Mouse (Mus musculus) intestine, embryonic 15.5 days (tissue): ENCODE results near the gene Il20rb. TPM values are rescaled to one million over a fixed set of nuclear protein-coding genes. Genes with fewer than 3 reads are reported as not detected.

ENCODE experiments used
- ATAC-seq: fragments of 200-750 bp; cut with Nextera tagmentation; 2 replicates; pipeline ENCODE4 v1.8.0; 2017; ENCODE audit warnings: moderate TSS enrichment, moderate library complexity
- H3K27ac ChIP-seq: fragments of 300-500 bp; sonication (generic); 2 replicates; pipeline ENCODE4 v1.5.1; 2015; ENCODE audit warnings: mild to moderate bottlenecking, inconsistent platforms
- H3K27me3 ChIP-seq: fragments of 300-500 bp; sonication (generic); replicated peaks from 2 replicates; pipeline ENCODE4 v1.6.1; 2015; ENCODE audit warnings: inconsistent platforms
- H3K36me3 ChIP-seq: fragments of 300-500 bp; sonication (generic); 2 replicates; pipeline ENCODE4 v1.6.1; 2015; ENCODE audit warnings: inconsistent platforms
- H3K4me1 ChIP-seq: fragments of 300-500 bp; sonication (generic); replicated peaks from 2 replicates; pipeline ENCODE4 v1.6.1; 2015; ENCODE audit warnings: inconsistent platforms
- H3K4me2 ChIP-seq: fragments of 300-500 bp; sonication (generic); replicated peaks from 2 replicates; pipeline ENCODE4 v1.6.1; 2015; ENCODE audit warnings: mild to moderate bottlenecking, inconsistent platforms
- H3K4me3 ChIP-seq: fragments of 300-500 bp; sonication (generic); replicated peaks from 2 replicates; pipeline ENCODE4 v1.5.1; 2015; ENCODE audit warnings: inconsistent platforms
- H3K9ac ChIP-seq: fragments of 300-500 bp; sonication (generic); 2 replicates; pipeline ENCODE4 v1.6.1; 2015; ENCODE audit warnings: inconsistent platforms
- H3K9me3 ChIP-seq: fragments of 300-500 bp; sonication (generic); 2 replicates; pipeline ENCODE4 v1.6.1; 2016; ENCODE audit warnings: inconsistent platforms
- WGBS: fragments of 180-500 bp; shearing (Covaris S2); methylation state at CpG from one replicate; pipeline ENCODE4 v1.1.7; 2015; 5-methylcytosine and 5-hydroxymethylcytosine counted together
- polyA plus RNA-seq: library from polyadenylated mRNA; unstranded; fragments of >200 nt; fragmentation: Nextera tagmentation; extraction: Ambion mirVana; gene quantifications from 2 replicates; pipeline ENCODE4 v1.2.1, GENCODE M21; 2015

Gene Il20rb
- polyA plus RNA-seq, 1 experiment from 2014 or later: 1.3 TPM

GRCm38 (mm10) chr9:100453944-100454663, 32.5 kb downstream of the Il20rb start:
- 5% methylated on average over 24 of the region's 25 CpGs for WGBS
- peak; percentile 61 for ATAC-seq

DNA sequence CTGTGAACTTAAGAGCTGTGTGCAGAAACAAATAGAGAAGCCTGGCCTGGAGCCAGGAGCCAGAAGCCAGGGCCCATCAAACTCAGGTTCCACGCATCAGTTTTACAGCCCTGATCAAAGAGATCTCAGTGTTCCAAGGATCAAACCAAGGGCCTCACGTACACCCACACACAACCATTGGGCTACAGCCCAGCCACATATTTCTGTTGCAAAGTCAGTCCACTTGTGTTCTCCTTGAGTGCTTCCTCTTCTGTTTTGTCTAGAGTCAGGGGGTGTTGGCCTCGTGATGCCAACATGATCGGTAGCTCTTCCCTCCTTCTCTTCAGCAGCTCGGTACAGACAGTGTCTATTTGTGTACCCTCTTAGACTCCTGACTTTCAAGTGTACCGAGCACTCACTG, 34.2 kb downstream of the Il20rb start:
- Histone ChIP-seq H3K9me3 (no peaks in the 10 kb centered on the region), H3K27me3 (no peaks in the 10 kb centered on the region), H3K4me1 (peaks cover 4% of the 10 kb centered on the region; the same call in 1 of the 2 replicates), H3K4me3 (no peak overlapping the region), H3K9ac (no peak overlapping the region), H3K27ac (no peak overlapping the region), H3K36me3 (no peaks in the 10 kb centered on the region), H3K4me2 (no peak overlapping the region)
- WGBS: 49% methylated on average over 6 of the region's 6 CpGs
- peak; percentile 54 for ATAC-seq

More at GRCm38 (mm10) chr9:100453944-100454663, 32.5 kb downstream of the Il20rb start:
- H3K36me3 ChIP-seq: no peaks in the 10 kb centered on the region
- H3K9me3 ChIP-seq: no peaks in the 10 kb centered on the region
- peak overlapping the region; percentile 40 for H3K4me3 ChIP-seq
- peaks cover 4% of the 10 kb centered on the region; the same call in 1 of the 2 replicates for H3K4me1 ChIP-seq
- no peak overlapping the region for H3K27ac ChIP-seq
- H3K9ac ChIP-seq: peak overlapping the region; percentile 37
- no peaks in the 10 kb centered on the region for H3K27me3 ChIP-seq
- peak overlapping the region; percentile 80 for H3K4me2 ChIP-seq

GRCm38 (mm10) chr9:100446059-100446686, 40.4 kb downstream of the Il20rb start:
- Histone ChIP-seq H3K27ac (no peak overlapping the region), H3K4me1 (0 out of 2 replicates have a peak, but pooled peaks cover 4% of the 10 kb centered on the region), H3K4me3 (peak overlapping the region; percentile 51), H3K36me3 (no peaks in the 10 kb centered on the region), H3K27me3 (no peaks in the 10 kb centered on the region), H3K9ac (peak overlapping the region; percentile 41), H3K9me3 (no peaks in the 10 kb centered on the region), H3K4me2 (peak overlapping the region; percentile 95)
- ATAC-seq: peak; percentile 87
- under 1% methylated on average over 32 of the region's 32 CpGs for WGBS

DNA sequence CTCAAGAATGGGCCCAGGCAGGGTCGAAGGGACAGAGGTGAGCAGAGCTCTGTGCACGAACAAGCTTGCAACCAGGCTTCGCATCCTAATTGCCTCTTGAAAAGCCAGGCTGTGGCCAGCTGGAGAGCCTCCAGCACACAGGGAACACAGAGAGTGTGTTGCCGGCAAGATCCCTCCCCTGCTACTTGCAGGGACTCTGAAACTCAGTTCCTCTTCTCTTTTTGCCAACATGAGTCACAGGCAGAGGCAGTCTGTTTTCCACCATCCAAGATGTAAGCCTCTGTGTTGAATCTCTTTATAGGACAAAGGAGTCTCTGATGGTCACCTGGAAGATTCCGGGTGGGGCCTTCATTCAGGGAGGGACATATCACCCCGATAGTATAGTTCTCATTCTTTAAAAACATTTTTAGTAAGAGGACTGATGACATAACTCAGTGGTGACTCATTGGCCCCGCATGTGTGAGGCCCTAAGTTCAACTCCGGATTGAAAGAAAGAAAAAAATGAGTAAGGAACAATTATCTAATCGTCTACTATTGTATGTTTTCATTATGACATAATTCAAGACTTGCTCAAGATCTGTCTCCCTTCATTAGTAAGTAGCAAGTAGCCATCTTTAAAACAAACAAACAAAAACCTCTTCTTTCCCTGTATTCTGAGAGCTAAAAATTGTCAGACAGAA, 46.3 kb downstream of the Il20rb start:
- Histone ChIP-seq H3K9ac (no peak overlapping the region), H3K4me1 (0 out of 2 replicates have a peak, but pooled peaks cover 3% of the 10 kb centered on the region), H3K27ac (no peak overlapping the region), H3K36me3 (no peaks in the 10 kb centered on the region), H3K9me3 (no peaks in the 10 kb centered on the region), H3K27me3 (no peaks in the 10 kb centered on the region), H3K4me3 (no peak overlapping the region), H3K4me2 (no peak overlapping the region)
- peak; percentile 17; the same call in 1 of the 2 replicates for ATAC-seq
- 49% methylated on average over 9 of the region's 9 CpGs for WGBS

DNA sequence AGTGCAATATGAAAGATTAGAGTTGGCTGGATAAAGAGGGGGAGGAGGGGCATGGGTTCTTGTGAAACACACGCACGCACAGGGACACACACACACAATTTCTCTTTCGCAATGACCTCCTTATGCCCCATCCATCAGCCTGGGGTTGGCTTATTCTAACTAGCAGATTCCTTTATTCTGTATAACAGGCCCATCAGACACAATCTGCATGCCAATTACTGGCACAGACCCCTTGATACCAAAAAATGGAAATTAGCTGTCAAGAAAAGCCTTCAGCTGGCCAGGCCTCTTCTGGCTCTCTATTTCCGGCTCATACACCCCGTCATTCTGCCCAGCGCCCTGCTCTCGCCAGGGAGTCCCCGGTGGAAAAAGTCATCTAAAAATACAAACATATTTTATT, 47.1 kb downstream of the Il20rb start:
- no peak overlapping the region for H3K9ac ChIP-seq
- no peak for ATAC-seq
- no peak overlapping the region for H3K27ac ChIP-seq
- H3K9me3 ChIP-seq: no peaks in the 10 kb centered on the region
- H3K4me2 ChIP-seq: no peak overlapping the region
- H3K4me3 ChIP-seq: no peak overlapping the region
- H3K4me1 ChIP-seq: 0 out of 2 replicates have a peak, but pooled peaks cover 3% of the 10 kb centered on the region
- no peaks in the 10 kb centered on the region for H3K36me3 ChIP-seq
- no peaks in the 10 kb centered on the region for H3K27me3 ChIP-seq
- WGBS: 89% methylated on average over 8 of the region's 8 CpGs

GRCm38 (mm10) chr9:100438994-100439393, 47.6 kb downstream of the Il20rb start:
- ATAC-seq: no peak
- no peak overlapping the region for H3K4me3 ChIP-seq
- H3K9me3 ChIP-seq: no peaks in the 10 kb centered on the region
- H3K27me3 ChIP-seq: no peaks in the 10 kb centered on the region
- H3K4me2 ChIP-seq: no peak overlapping the region
- no peak overlapping the region for H3K27ac ChIP-seq
- WGBS: 86% methylated on average over 10 of the region's 10 CpGs
- 0 out of 2 replicates have a peak, but pooled peaks cover 3% of the 10 kb centered on the region for H3K4me1 ChIP-seq
- H3K36me3 ChIP-seq: no peaks in the 10 kb centered on the region
- H3K9ac ChIP-seq: no peak overlapping the region

DNA sequence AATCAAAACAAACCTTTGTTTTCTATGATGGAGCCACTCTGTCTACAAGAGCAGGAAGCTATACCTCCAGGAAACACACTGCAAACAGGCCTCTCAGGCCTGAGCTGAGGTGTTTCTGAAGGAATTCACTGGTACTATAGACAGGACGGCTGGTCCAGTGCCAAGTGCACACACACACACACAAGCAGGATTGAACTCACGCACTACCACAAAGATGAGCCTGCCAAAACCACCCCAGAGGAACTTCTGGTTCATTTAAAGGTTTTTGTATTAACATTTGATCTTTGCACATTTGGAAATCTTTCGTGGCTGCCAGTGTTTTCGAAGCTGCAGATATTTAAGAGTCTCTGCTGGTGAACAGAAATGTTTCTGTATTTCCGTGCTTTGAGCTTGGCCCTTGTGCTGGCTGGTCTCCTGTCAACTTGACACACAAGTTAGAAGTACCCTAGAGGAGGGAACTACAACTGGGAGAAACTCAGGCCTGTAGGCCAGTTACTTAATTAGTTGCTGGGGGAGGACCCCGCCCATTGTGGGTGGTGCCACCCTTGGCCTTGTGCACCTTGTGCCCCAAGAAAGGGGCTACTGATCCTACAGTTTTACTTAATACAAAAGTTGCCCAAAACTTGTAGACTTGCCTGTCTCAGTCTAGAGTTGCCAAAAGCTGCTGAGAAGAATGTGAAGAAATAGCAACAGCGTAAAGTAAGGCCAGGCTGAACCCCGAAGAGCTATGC, 49.6 kb downstream of the Il20rb start:
- Histone ChIP-seq H3K27me3 (no peaks in the 10 kb centered on the region), H3K27ac (no peak overlapping the region), H3K36me3 (no peaks in the 10 kb centered on the region), H3K4me1 (0 out of 2 replicates have a peak, but pooled peaks cover 3% of the 10 kb centered on the region), H3K4me2 (no peak overlapping the region), H3K4me3 (no peak overlapping the region), H3K9ac (no peak overlapping the region), H3K9me3 (no peaks in the 10 kb centered on the region)
- 72% methylated on average over 8 of the region's 8 CpGs for WGBS
- no peak for ATAC-seq

DNA sequence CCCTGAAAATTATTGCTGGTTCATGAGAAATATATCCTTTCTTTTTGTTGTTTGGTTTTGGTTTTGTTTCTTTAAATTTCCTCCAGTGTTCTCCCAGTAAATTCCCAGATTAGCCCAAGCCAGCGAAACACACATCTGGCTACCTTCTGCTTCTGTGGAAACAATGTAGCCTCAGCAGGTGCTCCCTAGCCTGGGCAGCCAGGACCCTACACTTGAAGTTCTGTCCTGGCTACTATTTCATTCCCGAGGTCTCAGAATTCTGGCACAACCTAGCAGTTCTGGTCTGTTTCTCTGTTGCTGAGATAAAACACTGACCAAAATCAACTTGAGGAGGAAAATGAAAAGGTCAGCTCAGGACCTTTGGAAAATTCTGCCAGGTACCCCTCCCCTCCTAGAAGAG, 55.2 kb downstream of the Il20rb start:
- H3K27me3 ChIP-seq: no peaks in the 10 kb centered on the region
- no peak overlapping the region for H3K4me2 ChIP-seq
- H3K4me1 ChIP-seq: no peaks in the 10 kb centered on the region
- H3K36me3 ChIP-seq: no peaks in the 10 kb centered on the region
- WGBS: 63% methylated on average over 2 of the region's 2 CpGs
- no peak overlapping the region for H3K4me3 ChIP-seq
- H3K9me3 ChIP-seq: no peaks in the 10 kb centered on the region
- H3K27ac ChIP-seq: no peak overlapping the region
- no peak for ATAC-seq
- no peak overlapping the region for H3K9ac ChIP-seq

DNA sequence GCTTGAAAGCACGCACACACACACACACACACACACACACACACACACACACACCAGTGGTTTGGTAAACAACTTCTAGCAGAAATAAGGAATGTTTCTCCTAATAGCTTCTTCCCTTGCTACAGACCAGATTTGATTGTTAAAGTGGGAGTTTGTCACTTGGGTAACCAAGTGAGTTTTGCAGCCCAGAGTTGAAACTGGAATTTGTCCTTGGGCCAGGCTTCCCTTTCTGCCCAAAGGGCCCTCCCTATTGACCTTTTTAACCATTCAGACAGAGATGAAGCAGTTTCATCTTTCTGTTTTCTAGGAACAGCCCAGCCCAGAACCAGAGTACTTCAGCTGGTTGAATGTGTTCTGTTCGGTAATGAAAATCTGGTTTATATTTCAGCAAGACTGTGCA, 55.7 kb downstream of the Il20rb start:
- Histone ChIP-seq H3K4me2 (no peak overlapping the region), H3K27ac (no peak overlapping the region), H3K4me1 (no peaks in the 10 kb centered on the region), H3K4me3 (no peak overlapping the region), H3K27me3 (no peaks in the 10 kb centered on the region), H3K9me3 (no peaks in the 10 kb centered on the region), H3K9ac (no peak overlapping the region), H3K36me3 (no peaks in the 10 kb centered on the region)
- WGBS: 50% methylated on average over 2 of the region's 2 CpGs
- no peak for ATAC-seq

GRCm38 (mm10) chr9:100419644-100420043, 66.9 kb downstream of the Il20rb start:
- no peak overlapping the region for H3K27ac ChIP-seq
- no peaks in the 10 kb centered on the region for H3K4me1 ChIP-seq
- 80% methylated on average over 8 of the region's 8 CpGs for WGBS
- H3K4me3 ChIP-seq: no peak overlapping the region
- H3K4me2 ChIP-seq: no peak overlapping the region
- no peaks in the 10 kb centered on the region for H3K36me3 ChIP-seq
- no peaks in the 10 kb centered on the region for H3K9me3 ChIP-seq
- H3K27me3 ChIP-seq: no peaks in the 10 kb centered on the region
- no peak overlapping the region for H3K9ac ChIP-seq
- no peak for ATAC-seq

DNA sequence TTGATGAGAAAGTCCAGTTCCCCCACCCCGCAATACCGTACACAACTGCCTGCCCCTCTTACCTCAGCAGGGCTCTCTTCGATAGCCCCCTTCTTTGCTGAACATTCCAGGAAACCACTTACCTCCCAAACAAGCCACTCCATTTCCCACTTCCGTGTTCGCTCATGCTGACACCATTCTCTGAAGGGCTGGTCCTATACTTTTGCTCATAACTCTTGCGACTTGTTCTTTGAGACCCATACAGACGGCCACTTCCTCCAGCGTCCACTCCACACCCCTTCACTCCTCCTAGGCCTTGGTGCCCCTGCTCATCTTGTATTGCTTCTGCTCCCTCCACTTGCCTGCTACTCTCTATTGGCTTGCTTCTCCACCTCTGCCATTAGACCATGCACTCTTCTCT, 67.5 kb downstream of the Il20rb start:
- WGBS: 84% methylated on average over 8 of the region's 8 CpGs
- Histone ChIP-seq H3K4me2 (no peak overlapping the region), H3K9ac (no peak overlapping the region), H3K27me3 (no peaks in the 10 kb centered on the region), H3K9me3 (no peaks in the 10 kb centered on the region), H3K4me1 (no peaks in the 10 kb centered on the region), H3K36me3 (no peaks in the 10 kb centered on the region), H3K27ac (no peak overlapping the region), H3K4me3 (no peak overlapping the region)
- ATAC-seq: no peak

GRCm38 (mm10) chr9:100416756-100417155, 69.8 kb downstream of the Il20rb start:
- WGBS: 55% methylated on average over 1 of the region's 1 CpGs
- Histone ChIP-seq H3K9me3 (no peaks in the 10 kb centered on the region), H3K4me3 (no peak overlapping the region), H3K27me3 (no peaks in the 10 kb centered on the region), H3K4me2 (no peak overlapping the region), H3K27ac (no peak overlapping the region), H3K4me1 (no peaks in the 10 kb centered on the region), H3K36me3 (no peaks in the 10 kb centered on the region), H3K9ac (no peak overlapping the region)
- no peak for ATAC-seq
